Mouse (Mus musculus): ENCODE measurements at regions not wholly inside any gene's neighbourhood (a gene's known extent, or its start where the extent isn't known, plus 50 kb on each side); places are given as distances from the start of the nearest gene placed in this dataset.

DNA sequence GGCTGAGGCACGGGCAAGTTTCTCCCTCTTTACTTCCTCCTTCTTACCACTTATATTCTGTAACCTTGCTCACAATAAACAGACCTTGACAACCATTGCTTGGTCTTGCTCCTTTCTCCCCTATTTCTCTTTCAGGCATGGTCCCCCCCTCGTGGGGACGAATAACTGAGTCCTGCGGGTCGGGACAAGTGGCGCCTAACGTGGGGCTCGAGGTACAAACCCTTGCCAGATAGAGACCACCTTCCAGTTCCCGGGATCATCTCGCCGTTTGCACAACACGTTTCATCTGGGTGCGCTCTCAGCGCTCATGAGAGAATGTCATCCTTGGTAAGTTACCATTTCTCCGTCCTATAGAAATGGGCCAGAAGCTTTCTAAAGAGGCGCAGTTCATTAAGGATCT is 79.6 kb upstream of the Foxn3 start:
- no peak for TF ChIP-seq RAD21 (IDR thresholded peaks at IDR 0.05; ENCODE audit: low read depth, low read length)
- no peak for TF ChIP-seq ZMIZ1 (IDR thresholded peaks at IDR 0.05; ENCODE audit: low read depth, low read length)
- TF ChIP-seq RCOR1 (conservative IDR thresholded peaks at IDR 0.05; ENCODE audit: low read depth, low read length), result no peak
- no peak for TF ChIP-seq JUN (IDR thresholded peaks at IDR 0.05; ENCODE audit: insufficient read depth, low read depth, low read length)
- no peak for TF ChIP-seq MAFK (IDR thresholded peaks at IDR 0.05; ENCODE audit: insufficient replicate concordance, low read length)
- TF ChIP-seq NELFE (IDR thresholded peaks at IDR 0.05; ENCODE audit: low read depth, low read length), result no peak
- TF ChIP-seq ETS1 (conservative IDR thresholded peaks at IDR 0.05; ENCODE audit: low read depth, low read length), result no peak
- no peak for TF ChIP-seq UBTF (IDR thresholded peaks at IDR 0.05; ENCODE audit: low read depth, low read length)
- TF ChIP-seq CHD2 (IDR thresholded peaks at IDR 0.05; ENCODE audit: low read length), result no peak
- TF ChIP-seq E2F4 (IDR thresholded peaks at IDR 0.05; ENCODE audit: insufficient replicate concordance, low read depth, low read length), result no peak
- TF ChIP-seq EP300 (IDR thresholded peaks at IDR 0.05; ENCODE audit: low read length), result no peak
- no peak for TF ChIP-seq SMC3 (IDR thresholded peaks at IDR 0.05; ENCODE audit: low read depth, low read length)
- no peak for TF ChIP-seq MAZ (IDR thresholded peaks at IDR 0.05; ENCODE audit: low read depth, low read length)
- no peak for TF ChIP-seq TCF12 (IDR thresholded peaks at IDR 0.05; ENCODE audit: low read depth, low read length)
- no peak for TF ChIP-seq CHD1 (IDR thresholded peaks at IDR 0.05; ENCODE audit: low read depth, low read length)
- TF ChIP-seq CTCF (conservative IDR thresholded peaks at IDR 0.05 in 1 of 2, IDR thresholded peaks at IDR 0.05 in 1 of 2; ENCODE audit: low read depth in 2 of 2, low read length in 2 of 2), result no peak
- no peak for TF ChIP-seq GABPA (IDR thresholded peaks at IDR 0.05; ENCODE audit: insufficient replicate concordance, low read depth, low read length)
- TF ChIP-seq MXI1 (IDR thresholded peaks at IDR 0.05; ENCODE audit: low read depth, low read length), result no peak
- no peak for TF ChIP-seq IRF4 (IDR thresholded peaks at IDR 0.05; ENCODE audit: low read depth, low read length)
- dilution Hi-C loops (cut with MboI; ENCODE audit: extremely low pct_ligation_motif_present, extremely low pct_unique_long_range_greater_than_20kb, low sequenced_read_pairs) (no loop called here), in situ Hi-C loops (cut with MboI; ENCODE audit: low pct_ligation_motif_present, low pct_unique_long_range_greater_than_20kb, low sequenced_read_pairs) (loop anchor here (25.0 kb wide), 1 partner anchor 556 kb away; no protein-coding TSS in a partner anchor)
- H3K9me3 ChIP-seq (replicated peaks; ENCODE audit: low read length), result peaks cover 41% of the 10 kb centered on the region
- no peaks in the 10 kb centered on the region for H3K36me3 ChIP-seq (replicated peaks in 1 of 2; ENCODE audit: control insufficient read depth in 1 of 2, insufficient read depth in 1 of 2, low read length in 1 of 2)
- no peak overlapping the region for H3K4me2 ChIP-seq (ENCODE audit: insufficient read depth, low read depth, poor library complexity, severe bottlenecking)
- no peaks in the 10 kb centered on the region for H3K79me2 ChIP-seq (replicated peaks; ENCODE audit: control insufficient read depth, extremely low read depth, insufficient read depth, poor library complexity, severe bottlenecking)
- H3K27ac ChIP-seq (ENCODE audit: insufficient read depth, low read depth), result no peak overlapping the region
- no peaks in the 10 kb centered on the region for H3K27me3 ChIP-seq (replicated peaks)
- peaks cover 17 to 37% of the 10 kb centered on the region in 2 experiments for H3K4me1 ChIP-seq (ENCODE audit: control insufficient read depth in 1 of 2, insufficient read depth in 2 of 2)
- no peak overlapping the region for H3K9ac ChIP-seq (ENCODE audit: insufficient read depth, low read depth)
- no peak for DNase-seq (ENCODE audit: extremely low read depth)
- peak overlapping the region in 1 of 3 experiments; percentile 2 for H3K4me3 ChIP-seq (replicated peaks in 1 of 3; ENCODE audit: low read depth in 2 of 3, low read length in 2 of 3, poor library complexity in 1 of 3)

DNA sequence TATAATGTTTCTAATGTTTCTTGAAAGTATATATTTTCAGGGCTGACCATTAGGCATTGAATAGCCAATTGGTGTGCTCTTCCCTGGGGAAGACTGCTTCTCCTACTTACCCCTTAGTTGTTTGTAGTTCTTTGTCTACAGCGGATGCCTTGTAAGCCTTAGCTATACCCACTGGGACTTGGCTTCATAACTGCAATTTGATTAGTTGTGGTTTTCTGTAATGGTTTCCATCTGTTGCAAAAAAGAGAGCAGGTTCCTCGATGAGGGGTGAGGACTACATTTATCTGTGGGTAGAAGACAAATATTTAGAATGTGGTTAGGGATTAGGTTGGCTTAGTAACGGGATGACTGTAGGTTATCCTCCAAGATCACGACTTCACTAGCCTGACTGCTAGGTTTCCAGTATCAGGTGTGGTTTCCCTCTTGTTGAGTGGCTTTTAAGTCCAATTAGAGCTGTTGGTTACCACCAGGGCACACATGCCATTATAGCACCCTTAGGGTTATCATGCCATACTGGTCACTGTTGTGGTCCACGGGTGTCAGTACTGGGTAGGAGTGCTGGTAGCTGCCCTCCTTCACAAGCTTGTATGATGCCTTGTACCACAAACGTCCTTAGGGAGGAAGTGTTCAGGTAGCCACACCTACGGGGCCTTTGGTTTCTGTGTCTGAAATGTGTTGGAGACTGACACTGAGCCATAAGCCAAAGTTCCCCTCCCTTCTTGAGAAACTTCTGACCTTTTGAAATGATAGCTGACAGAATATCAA is 78.9 kb upstream of the Foxn3 start:
- Histone ChIP-seq H3K79me2 (replicated peaks; ENCODE audit: control insufficient read depth, extremely low read depth, insufficient read depth, poor library complexity, severe bottlenecking) (no peaks in the 10 kb centered on the region), H3K4me3 (replicated peaks in 1 of 3; ENCODE audit: low read depth in 2 of 3, low read length in 2 of 3, poor library complexity in 1 of 3) (no peak overlapping the region), H3K27ac (ENCODE audit: insufficient read depth, low read depth) (no peak overlapping the region; the same call in 1 of the 2 replicates), H3K4me2 (ENCODE audit: insufficient read depth, low read depth, poor library complexity, severe bottlenecking) (no peak overlapping the region), H3K4me1 (ENCODE audit: control insufficient read depth in 1 of 2, insufficient read depth in 2 of 2) (peaks cover 16 to 38% of the 10 kb centered on the region in 2 experiments), H3K9ac (ENCODE audit: insufficient read depth, low read depth) (no peak overlapping the region; the same call in 1 of the 2 replicates), H3K27me3 (replicated peaks) (no peaks in the 10 kb centered on the region), H3K9me3 (replicated peaks; ENCODE audit: low read length) (peaks cover 41% of the 10 kb centered on the region), H3K36me3 (replicated peaks in 1 of 2; ENCODE audit: control insufficient read depth in 1 of 2, insufficient read depth in 1 of 2, low read length in 1 of 2) (no peaks in the 10 kb centered on the region)
- dilution Hi-C loops (cut with MboI; ENCODE audit: extremely low pct_ligation_motif_present, extremely low pct_unique_long_range_greater_than_20kb, low sequenced_read_pairs) (no loop called here), in situ Hi-C loops (cut with MboI; ENCODE audit: low pct_ligation_motif_present, low pct_unique_long_range_greater_than_20kb, low sequenced_read_pairs) (loop anchor here (25.0 kb wide), 1 partner anchor 555 kb away; no protein-coding TSS in a partner anchor)
- DNase-seq (ENCODE audit: extremely low read depth), result no peak
- TF ChIP-seq TCF12 (IDR thresholded peaks at IDR 0.05; ENCODE audit: low read depth, low read length) (no peak), MAZ (IDR thresholded peaks at IDR 0.05; ENCODE audit: low read depth, low read length) (no peak), E2F4 (IDR thresholded peaks at IDR 0.05; ENCODE audit: insufficient replicate concordance, low read depth, low read length) (no peak), MEF2A (IDR thresholded peaks at IDR 0.05; ENCODE audit: borderline replicate concordance, low read depth, low read length) (no peak)
